ENCODE assay signal across 24 mouse cellular contexts in the genomic region with DNA sequence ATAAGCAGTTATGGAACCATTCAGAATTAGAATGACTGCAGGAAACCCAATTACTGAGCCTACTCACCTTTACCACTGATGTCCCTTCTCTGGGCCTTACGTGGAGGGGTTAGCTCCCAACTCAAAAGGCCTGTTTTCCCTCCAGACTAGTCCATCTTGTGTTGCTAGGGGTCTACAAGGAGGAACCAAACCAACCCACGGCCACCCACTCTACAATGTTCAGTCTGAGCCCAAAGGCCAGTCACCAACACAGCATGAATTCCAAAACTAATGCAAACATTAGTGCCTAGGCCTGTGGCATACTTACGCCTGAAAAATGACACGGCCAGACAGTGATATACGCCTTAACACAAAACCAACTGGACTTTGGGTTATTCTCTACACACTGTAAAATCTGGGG. TPM values are rescaled to one million over a fixed set of nuclear protein-coding genes. Genes with fewer than 3 reads are reported as not detected.
A peak's percentile ranks its signal among the peaks of the same experiment; 100 is the strongest.
DNase-seq lines count a peak whose midpoint lies in the region; ATAC-seq and TF ChIP-seq lines count a peak whose summit lies in the region.
"Had no signal": no experiment of that assay in that cellular context is flagged by ENCODE, and none has a peak within 500 bp of the region (broad histone marks: within the 10 kb centered on the region; RNA-seq: fewer than 3 reads in every experiment).

No protein-coding gene starts in this region.

- no peak overlapping the region for H3K4me2 ChIP-seq in kidney, embryonic 15.5 days
- H3K4me2 ChIP-seq in CH12.LX (ENCODE audit: insufficient read depth, low read depth, poor library complexity, severe bottlenecking) (no peak overlapping the region), myocyte (ENCODE audit: low read depth) (no peak overlapping the region)
- H3K4me2 ChIP-seq: embryonic facial prominence, embryonic 13.5 days; forebrain, embryonic 13.5 days; heart, embryonic 11.5 days; heart, embryonic 15.5 days; hindbrain, embryonic 14.5 days had no signal

- DNase-seq in kidney, adult 8-10 months, result no peak
- DNase-seq in CH12.LX (ENCODE audit: extremely low read depth) (no peak), MEL (ENCODE audit: low read depth, low spot score) (peak; percentile 40)
- DNase-seq in right cerebral cortex, postnatal 4 days, result no peak
- DNase-seq in thymus, postnatal 36 days, result no peak
- DNase-seq: adrenal gland, postnatal 14 days; cerebellum, adult 11-12 months; cerebellum, adult 9-10 months; cerebellum, postnatal 36 days; forebrain, postnatal 0 days; gastrocnemius, adult 2 months; gastrocnemius, postnatal 25 days had no signal

- TF ChIP-seq RAD21 in CH12.LX (IDR thresholded peaks at IDR 0.05; ENCODE audit: low read depth, low read length) (no peak), MEL (IDR thresholded peaks at IDR 0.05; ENCODE audit: low read depth, low read length) (no peak)

- WGBS in kidney, embryonic 15.5 days, result 87% methylated on average over 5 of the region's 5 CpGs

- TF ChIP-seq EP300 in CH12.LX (IDR thresholded peaks at IDR 0.05; ENCODE audit: low read length) (no peak), MEL (IDR thresholded peaks at IDR 0.05; ENCODE audit: low read depth in 1 of 2, low read length in 2 of 2) (no peak)

- H3K4me1 ChIP-seq in kidney, embryonic 15.5 days, result 0 out of 2 replicates have a peak, but pooled peaks cover 3% of the 10 kb centered on the region
- H3K4me1 ChIP-seq in CH12.LX (ENCODE audit: control insufficient read depth in 1 of 2, insufficient read depth in 2 of 2), result peaks cover 0 to 10% of the 10 kb centered on the region in 2 experiments; a peak in 2 of 4 replicates
- peaks cover 7 to 15% of the 10 kb centered on the region in 2 experiments for H3K4me1 ChIP-seq in MEL (ENCODE audit: control insufficient read depth in 1 of 2, insufficient read depth in 2 of 2, low read length in 2 of 2)
- H3K4me1 ChIP-seq: embryonic facial prominence, embryonic 13.5 days; heart, embryonic 15.5 days; hindbrain, embryonic 10.5 days had no signal

- dilution Hi-C loops in CH12.LX (cut with MboI; ENCODE audit: extremely low pct_ligation_motif_present, extremely low pct_unique_long_range_greater_than_20kb, low sequenced_read_pairs), result no loop called here

- in situ Hi-C loops in CH12.LX (cut with MboI; ENCODE audit: low pct_ligation_motif_present, low pct_unique_long_range_greater_than_20kb, low sequenced_read_pairs), result loop anchor here (5.0 to 25.0 kb wide), 2 partner anchors 39 to 279 kb away; no protein-coding TSS in a partner anchor

- H3K79me2 ChIP-seq in CH12.LX (replicated peaks; ENCODE audit: control insufficient read depth, extremely low read depth, insufficient read depth, poor library complexity, severe bottlenecking) (peaks cover 14% of the 10 kb centered on the region), MEL (ENCODE audit: control insufficient read depth, insufficient read depth, low read length, poor library complexity) (peaks cover 9% of the 10 kb centered on the region), myocyte (ENCODE audit: control insufficient read depth, insufficient read depth) (peaks cover 52% of the 10 kb centered on the region)

- no peak for TF ChIP-seq POLR2A in CH12.LX (IDR thresholded peaks at IDR 0.05; ENCODE audit: low read depth, low read length)
- TF ChIP-seq POLR2A in MEL (IDR thresholded peaks at IDR 0.05; ENCODE audit: control insufficient read depth in 1 of 2, insufficient read depth in 1 of 2, low read depth in 1 of 2, low read length in 2 of 2, poor library complexity in 1 of 2), result no peak; a peak in 1 of 4 replicates
- no peak for TF ChIP-seq POLR2A in myocyte (IDR thresholded peaks at IDR 0.05; ENCODE audit: insufficient read length, low read depth)

- 0 out of 2 replicates have a peak, but pooled peaks have one; percentile 33 for ATAC-seq in kidney, embryonic 15.5 days (replicated peaks; ENCODE audit: low FRiP score)
- ATAC-seq: activated CD4-positive, CD25-positive, alpha-beta regulatory T cell, adult 4 months; forebrain, embryonic 13.5 days; forebrain, postnatal 0 days had no signal

- peaks cover 43% of the 10 kb centered on the region for H3K36me3 ChIP-seq in kidney, embryonic 15.5 days
- H3K36me3 ChIP-seq in CH12.LX (replicated peaks in 1 of 2; ENCODE audit: control insufficient read depth in 1 of 2, insufficient read depth in 1 of 2, low read length in 1 of 2) (peaks cover 6 to 43% of the 10 kb centered on the region in 2 experiments), MEL (ENCODE audit: control insufficient read depth in 1 of 2, insufficient read depth in 2 of 2, low read length in 2 of 2) (peaks cover 22 to 38% of the 10 kb centered on the region in 2 experiments), myocyte (ENCODE audit: control insufficient read depth, insufficient read depth) (peaks cover 41% of the 10 kb centered on the region)

- H3ac ChIP-seq in myocyte (ENCODE audit: control insufficient read depth, insufficient read length), result no peak overlapping the region

- H3K4me3 ChIP-seq in kidney, embryonic 15.5 days (replicated peaks), result no peak overlapping the region
- H3K4me3 ChIP-seq in CH12.LX (replicated peaks in 1 of 3; ENCODE audit: low read depth in 2 of 3, low read length in 2 of 3, poor library complexity in 1 of 3) (no peak overlapping the region), MEL (ENCODE audit: control insufficient read depth in 1 of 2, insufficient read depth in 1 of 2, low read depth in 2 of 2, low read length in 2 of 2) (no peak overlapping the region), myocyte (no peak overlapping the region)
- H3K4me3 ChIP-seq: embryonic facial prominence, embryonic 13.5 days; forebrain, embryonic 13.5 days; gastrocnemius, adult 2 months; heart, embryonic 15.5 days; hindbrain, embryonic 10.5 days had no signal

- no peaks in the 10 kb centered on the region for H3K9me3 ChIP-seq in kidney, embryonic 15.5 days (replicated peaks)
- no peaks in the 10 kb centered on the region for H3K9me3 ChIP-seq in CH12.LX (replicated peaks; ENCODE audit: low read length)
- no peaks in the 10 kb centered on the region for H3K9me3 ChIP-seq in MEL (replicated peaks; ENCODE audit: insufficient read depth, low read length)
- H3K9me3 ChIP-seq: embryonic facial prominence, embryonic 13.5 days; forebrain, embryonic 13.5 days; G1E; heart, embryonic 15.5 days; hindbrain, embryonic 10.5 days had no signal

- H3K27me3 ChIP-seq in kidney, embryonic 15.5 days, result no peaks in the 10 kb centered on the region
- no peaks in the 10 kb centered on the region for H3K27me3 ChIP-seq in CH12.LX (replicated peaks)
- H3K27me3 ChIP-seq in MEL (ENCODE audit: control insufficient read depth in 1 of 2, insufficient read depth in 2 of 2, low read length in 2 of 2), result no peaks in the 10 kb centered on the region
- H3K27me3 ChIP-seq in myocyte (ENCODE audit: control insufficient read depth, insufficient read depth, insufficient read length), result no peaks in the 10 kb centered on the region
- H3K27me3 ChIP-seq: embryonic facial prominence, embryonic 13.5 days; forebrain, embryonic 13.5 days; heart, embryonic 15.5 days had no signal

- TF ChIP-seq CTCF in CH12.LX (conservative IDR thresholded peaks at IDR 0.05 in 1 of 2, IDR thresholded peaks at IDR 0.05 in 1 of 2; ENCODE audit: low read depth in 2 of 2, low read length in 2 of 2), result no peak
- TF ChIP-seq CTCF in MEL (IDR thresholded peaks at IDR 0.05 in 2 of 3, conservative IDR thresholded peaks at IDR 0.05 in 1 of 3; ENCODE audit: control insufficient read depth in 1 of 3, insufficient read depth in 1 of 3, low read depth in 2 of 3, low read length in 3 of 3, poor library complexity in 1 of 3, severe bottlenecking in 1 of 3), result no peak

- no peak overlapping the region for H3K9ac ChIP-seq in kidney, embryonic 15.5 days
- no peak overlapping the region for H3K9ac ChIP-seq in CH12.LX (ENCODE audit: insufficient read depth, low read depth)
- H3K9ac ChIP-seq in MEL (ENCODE audit: control insufficient read depth, low read depth, low read length, poor library complexity, severe bottlenecking), result no peak overlapping the region
- H3K9ac ChIP-seq: embryonic facial prominence, embryonic 13.5 days; forebrain, embryonic 13.5 days; forebrain, postnatal 0 days; heart, embryonic 15.5 days; hindbrain, embryonic 14.5 days had no signal

- no peak overlapping the region for H3K27ac ChIP-seq in kidney, embryonic 15.5 days
- H3K27ac ChIP-seq in CH12.LX (ENCODE audit: insufficient read depth, low read depth) (no peak overlapping the region), MEL (ENCODE audit: control insufficient read depth, low read depth, low read length) (no peak overlapping the region)
- H3K27ac ChIP-seq: embryonic facial prominence, embryonic 13.5 days; forebrain, embryonic 13.5 days; heart, embryonic 15.5 days; hindbrain, embryonic 10.5 days; hindbrain, embryonic 14.5 days had no signal

TF ChIP-seq in CH12.LX, 34 proteins besides CTCF, POLR2A, EP300 and RAD21:
- TF ChIP-seq NRF1 (IDR thresholded peaks at IDR 0.05; ENCODE audit: low read depth, low read length), result no peak
- peak; percentile 51; the same call in 1 of the 2 replicates for TF ChIP-seq POLR2AphosphoS2 (IDR thresholded peaks at IDR 0.05; ENCODE audit: low read depth, low read length)

TF ChIP-seq in MEL, 35 proteins besides CTCF, POLR2A, EP300 and RAD21 (continues in another document):
- TF ChIP-seq MAZ (IDR thresholded peaks at IDR 0.05; ENCODE audit: low read depth, low read length) (no peak), CHD1 (IDR thresholded peaks at IDR 0.05; ENCODE audit: low read depth, low read length) (0 out of 2 replicates have a peak, but pooled peaks have one; percentile 7)

TF ChIP-seq in myocyte, 11 proteins besides CTCF, POLR2A, EP300 and RAD21:
- TF ChIP-seq MYOG (IDR thresholded peaks at IDR 0.05; ENCODE audit: control insufficient read depth in 1 of 3, insufficient read depth in 1 of 3, insufficient read length in 2 of 3, low read depth in 2 of 3), result no peak
- peak; percentile 31 for TF ChIP-seq POLR2AphosphoS2 (IDR thresholded peaks at IDR 0.05; ENCODE audit: insufficient read length, low read depth)

RNA-seq across cellular contexts. Expression of a gene that starts 20.1 kb away (rescaled TPM):
- polyA plus RNA-seq in kidney, embryonic 15.5 days (2015; fragmentation: Nextera tagmentation; extraction: Ambion mirVana), result 1.2 and 1.5 TPM in 2 replicates
- total RNA-seq in CH12.LX (2012; rRNA removed) (1.8 and 2.4 TPM in 2 replicates), CH12.LX (2014; rRNA removed) (2.7 and 4.2 TPM in 2 replicates), MEL (2012; rRNA removed) (0.42 and 0.73 TPM in 2 replicates)
- polyA plus RNA-seq in CH12.LX (2012; ENCODE audit: insufficient read length, low read depth) (2.0 and 2.8 TPM in 2 replicates), MEL (2012; ENCODE audit: insufficient read depth in 1 of 2, insufficient read length in 2 of 2, low read depth in 1 of 2, low replicate concordance in 2 of 2, missing spikeins in 1 of 2) (under 1 TPM in 1 of 2 experiments, not detected in 1; 0.70 TPM), myocyte (2012; fragmentation: generic; extraction: Trizol) (0.49 TPM)
- total RNA-seq: adrenal gland, adult 18-20 months; adrenal gland, postnatal 14 days; gastrocnemius, postnatal 25 days; heart, postnatal 25 days had no signal

RNA-seq across cellular contexts. Expression of a gene that starts 20.2 kb away (rescaled TPM):
- polyA plus RNA-seq in kidney, embryonic 15.5 days (2015; fragmentation: Nextera tagmentation; extraction: Ambion mirVana), result 3.5 and 3.9 TPM in 2 replicates
- total RNA-seq in CH12.LX (2012; rRNA removed) (6.2 and 6.6 TPM in 2 replicates), CH12.LX (2014; rRNA removed) (3.4 and 4.2 TPM in 2 replicates), MEL (2012; rRNA removed) (5.9 and 6.5 TPM in 2 replicates)
- polyA plus RNA-seq in CH12.LX (2012; ENCODE audit: insufficient read length, low read depth) (2.3 and 2.9 TPM in 2 replicates), MEL (2012; ENCODE audit: insufficient read depth in 1 of 2, insufficient read length in 2 of 2, low read depth in 1 of 2, low replicate concordance in 2 of 2, missing spikeins in 1 of 2) (1 to 10 TPM in 1 of 2 experiments, not detected in 1; 3.6 TPM), myocyte (2012; fragmentation: generic; extraction: Trizol) (1.6 TPM)
